Mouse (Mus musculus) midbrain, embryonic 14.5 days (tissue): ENCODE results near the gene Gnmt. TPM values are rescaled to one million over a fixed set of nuclear protein-coding genes. Genes with fewer than 3 reads are reported as not detected.
"Not testable (repeated sequence)": the region's sequence is repeated elsewhere in the genome, so short reads cannot be mapped to it uniquely, and the experiment has no call there.

Source experiments
- ATAC-seq: fragments of 200-750 bp; cut with Nextera tagmentation; 2 replicates; pipeline ENCODE4 v1.8.0; 2017; ENCODE audit warnings: moderate number of reproducible peaks, moderate library complexity; ENCODE audit not compliant: low FRiP score, low TSS enrichment
- DNase-seq: peaks from one replicate; pipeline ENCODE4 v3.0.0-alpha.2; 2015
- H3K27ac ChIP-seq: fragments of 300-500 bp; sonication (generic); replicated peaks from 2 replicates; pipeline ENCODE4 v1.5.1; 2014; ENCODE audit warnings: mild to moderate bottlenecking, low read depth, low read length, moderate library complexity
- H3K27me3 ChIP-seq: fragments of 300-500 bp; sonication (generic); 2 replicates; pipeline ENCODE4 v1.6.1; 2014; ENCODE audit warnings: low read length, control low read depth, mixed read lengths; ENCODE audit not compliant: control insufficient read depth, insufficient read depth
- H3K36me3 ChIP-seq: fragments of 300-500 bp; sonication (generic); 2 replicates; pipeline ENCODE4 v1.6.1; 2014; ENCODE audit warnings: low read length, control low read depth; ENCODE audit not compliant: control insufficient read depth, insufficient read depth
- H3K4me1 ChIP-seq: fragments of 300-500 bp; sonication (generic); 2 replicates; pipeline ENCODE4 v1.6.1; 2014; ENCODE audit warnings: mild to moderate bottlenecking, antibody characterized with exemption, low read length, control low read depth; ENCODE audit not compliant: control insufficient read depth, insufficient read depth
- H3K4me2 ChIP-seq: fragments of 300-500 bp; sonication (generic); 2 replicates; pipeline ENCODE4 v1.6.1; 2014; ENCODE audit warnings: mild to moderate bottlenecking, low read length, moderate library complexity
- H3K4me3 ChIP-seq: fragments of 300-500 bp; sonication (generic); replicated peaks from 2 replicates; pipeline ENCODE4 v1.5.1; 2014; ENCODE audit warnings: low read depth, low read length
- H3K9ac ChIP-seq: fragments of 300-500 bp; sonication (generic); replicated peaks from 2 replicates; pipeline ENCODE4 v1.6.1; 2014; ENCODE audit warnings: mild to moderate bottlenecking, low read length, moderate library complexity
- H3K9me3 ChIP-seq: fragments of 300-500 bp; sonication (generic); 2 replicates; pipeline ENCODE4 v1.6.1; 2016; ENCODE audit warnings: low read length, control low read depth, mixed read lengths; ENCODE audit not compliant: control insufficient read depth
- WGBS: fragments of 180-500 bp; shearing (Covaris S2); extraction: QIAGEN DNeasy Blood & Tissue Kit; methylation state at CpG from one replicate; pipeline ENCODE4 v1.1.7; 2014; 5-methylcytosine and 5-hydroxymethylcytosine counted together
- polyA plus RNA-seq: library from polyadenylated mRNA; unstranded; fragments of >200 nt; fragmentation: Nextera tagmentation; extraction: Ambion mirVana; gene quantifications from 2 replicates; pipeline ENCODE4 v1.2.1, GENCODE M21; 2014

Gnmt gene
- polyA plus RNA-seq, 1 experiment from 2014 or later: 0.71 TPM

GRCm38 (mm10) chr17:46771025-46771424 lies 42.1 kb upstream of the Gnmt start:
- Histone ChIP-seq H3K27ac (no peak overlapping the region), H3K9me3 (no peaks in the 10 kb centered on the region), H3K9ac (no peak overlapping the region), H3K36me3 (peaks cover 20% of the 10 kb centered on the region), H3K4me1 (peaks cover 14% of the 10 kb centered on the region; the same call in 1 of the 2 replicates), H3K27me3 (no peaks in the 10 kb centered on the region), H3K4me2 (no peak overlapping the region), H3K4me3 (no peak overlapping the region)
- DNase-seq: no peak
- ATAC-seq: no peak
- 87% methylated on average over 4 of the region's 4 CpGs for WGBS

- H3K27ac ChIP-seq: no peak overlapping the region
- 89% methylated on average over 11 of the region's 11 CpGs for WGBS
- peaks cover 14% of the 10 kb centered on the region; the same call in 1 of the 2 replicates for H3K4me1 ChIP-seq
- no peak overlapping the region for H3K4me2 ChIP-seq
- H3K9ac ChIP-seq: no peak overlapping the region
- H3K4me3 ChIP-seq: no peak overlapping the region
- H3K9me3 ChIP-seq: no peaks in the 10 kb centered on the region
- no peaks in the 10 kb centered on the region for H3K27me3 ChIP-seq
- no peak for DNase-seq
- H3K36me3 ChIP-seq: peaks cover 15% of the 10 kb centered on the region
- no peak for ATAC-seq
Measured at GRCm38 (mm10) chr17:46770546-46770945, 41.6 kb upstream of the Gnmt start.

GRCm38 (mm10) chr17:46767868-46768267 lies 38.9 kb upstream of the Gnmt start:
- ATAC-seq (no peak), DNase-seq (no peak)
- no peak overlapping the region for H3K27ac ChIP-seq
- no peak overlapping the region for H3K9ac ChIP-seq
- no peaks in the 10 kb centered on the region for H3K9me3 ChIP-seq
- no peaks in the 10 kb centered on the region for H3K27me3 ChIP-seq
- H3K36me3 ChIP-seq: no peaks in the 10 kb centered on the region
- 64% methylated on average over 8 of the region's 8 CpGs for WGBS
- H3K4me3 ChIP-seq: no peak overlapping the region
- peaks cover 5% of the 10 kb centered on the region; the same call in 1 of the 2 replicates for H3K4me1 ChIP-seq
- H3K4me2 ChIP-seq: no peak overlapping the region

GRCm38 (mm10) chr17:46764916-46765315 lies 35.9 kb upstream of the Gnmt start:
- not testable (repeated sequence) for H3K4me3 ChIP-seq, H3K9me3 ChIP-seq, H3K27ac ChIP-seq, H3K36me3 ChIP-seq, H3K27me3 ChIP-seq, H3K4me2 ChIP-seq, H3K4me1 ChIP-seq, H3K9ac ChIP-seq, ATAC-seq, DNase-seq
- WGBS: 72% methylated on average over 8 of the region's 9 CpGs

- no peak for DNase-seq
- H3K27ac ChIP-seq: no peak within 1 kb of the TSS
Measured at GRCm38 (mm10) chr17:46763544-46763943, 34.6 kb upstream of the Gnmt start, which contains the start of gene Ptcra. TSS of gene Ptcra (minus strand) at chr17:46763712.

GRCm38 (mm10) chr17:46758753-46759152 lies 29.8 kb upstream of the Gnmt start:
- H3K27me3 ChIP-seq: no peaks in the 10 kb centered on the region
- no peaks in the 10 kb centered on the region for H3K4me1 ChIP-seq
- no peaks in the 10 kb centered on the region for H3K9me3 ChIP-seq
- no peak for ATAC-seq
- H3K9ac ChIP-seq: no peak overlapping the region
- no peaks in the 10 kb centered on the region for H3K36me3 ChIP-seq
- H3K4me2 ChIP-seq: no peak overlapping the region
- H3K27ac ChIP-seq: no peak overlapping the region
- no peak for DNase-seq
- 81% methylated on average over 12 of the region's 12 CpGs for WGBS
- no peak overlapping the region for H3K4me3 ChIP-seq

More at GRCm38 (mm10) chr17:46763544-46763943, 34.6 kb upstream of the Gnmt start, which contains the start of gene Ptcra:
- Histone ChIP-seq H3K36me3 (no peaks in the 10 kb centered on the region), H3K4me1 (no peaks in the 10 kb centered on the region), H3K4me3 (no peak within 1 kb of the TSS), H3K9me3 (no peaks in the 10 kb centered on the region), H3K27me3 (no peaks in the 10 kb centered on the region), H3K4me2 (no peak within 1 kb of the TSS), H3K9ac (no peak within 1 kb of the TSS)
- WGBS: 76% methylated on average over 2 of the region's 2 CpGs
- no peak for ATAC-seq

- H3K4me1 ChIP-seq: peaks cover 12% of the 10 kb centered on the region
Measured at GRCm38 (mm10) chr17:46751794-46752556, 23.0 kb upstream of the Gnmt start, which contains the start of gene Cnpy3. TSS of gene Cnpy3 (minus strand) at chr17:46752214.

GRCm38 (mm10) chr17:46751056-46751793 lies 22.3 kb upstream of the Gnmt start:
- H3K4me1 ChIP-seq: peaks cover 12% of the 10 kb centered on the region
- DNase-seq (no peak), ATAC-seq (no peak)
- peak overlapping the region; percentile 76 for H3K4me3 ChIP-seq
- peak overlapping the region; percentile 86 for H3K27ac ChIP-seq
- 29% methylated on average over 16 of the region's 16 CpGs for WGBS
- H3K9me3 ChIP-seq: no peaks in the 10 kb centered on the region
- no peaks in the 10 kb centered on the region for H3K27me3 ChIP-seq
- H3K9ac ChIP-seq: peak overlapping the region; percentile 64
- H3K4me2 ChIP-seq: peak overlapping the region; percentile 78
- peaks cover 11% of the 10 kb centered on the region; the same call in 1 of the 2 replicates for H3K36me3 ChIP-seq

More at GRCm38 (mm10) chr17:46751794-46752556, 23.0 kb upstream of the Gnmt start, which contains the start of gene Cnpy3:
- H3K9ac ChIP-seq: peak within 1 kb of the TSS; percentile 64
- peak within 1 kb of the TSS; percentile 78 for H3K4me2 ChIP-seq
- no peaks in the 10 kb centered on the region for H3K9me3 ChIP-seq
- H3K4me3 ChIP-seq: peak within 1 kb of the TSS; percentile 76
- under 1% methylated on average over 58 of the region's 58 CpGs for WGBS
- DNase-seq (peak; percentile 100), ATAC-seq (peak; percentile 99)
- 0 out of 2 replicates have a peak, but pooled peaks cover 4% of the 10 kb centered on the region for H3K36me3 ChIP-seq
- H3K27ac ChIP-seq: peak within 1 kb of the TSS; percentile 86
- no peaks in the 10 kb centered on the region for H3K27me3 ChIP-seq
